Mouse (Mus musculus) ES-E14 (cell line): ENCODE data around the gene Map3k12. TPM values are rescaled to one million over a fixed set of nuclear protein-coding genes. Genes with fewer than 3 reads are reported as not detected.
A peak's percentile ranks its signal among the peaks of the same experiment; 100 is the strongest.

ENCODE experiments used
- DNase-seq: peaks from one replicate; pipeline ENCODE4 v3.0.0-alpha.2; 2013; ENCODE audit warnings: low read depth, low spot score
- H3K27ac ChIP-seq: 2 replicates; pipeline ENCODE4 v1.5.1; 2012; ENCODE audit warnings: low read depth, mild to moderate bottlenecking, low read length, moderate library complexity, mixed read lengths; ENCODE audit not compliant: poor library complexity, insufficient read depth, severe bottlenecking
- H3K36me3 ChIP-seq: 2 replicates; pipeline ENCODE4 v1.6.1; 2012; ENCODE audit warnings: mild to moderate bottlenecking, low read length, moderate library complexity, mixed read lengths; ENCODE audit not compliant: control insufficient read depth, poor library complexity, insufficient read depth, severe bottlenecking
- H3K4me1 ChIP-seq, 2 experiments: fragments of 150-350 bp in 1 of 2; sonication (generic) in 1 of 2; 2 replicates each; pipeline ENCODE4 v1.6.1; 2012; ENCODE audit warnings: low read length in 2 of 2, mild to moderate bottlenecking in 1 of 2, mixed read lengths in 1 of 2; ENCODE audit not compliant: control insufficient read depth in 2 of 2, insufficient read depth in 2 of 2, poor library complexity in 1 of 2
- H3K4me3 ChIP-seq, 2 experiments: fragments of 150-350 bp in 1 of 2; sonication (generic) in 1 of 2; 2 replicates each; pipeline ENCODE4 v1.5.1; 2012; ENCODE audit warnings: low read length in 2 of 2, low read depth in 1 of 2, mild to moderate bottlenecking in 1 of 2, mixed read lengths in 1 of 2; ENCODE audit not compliant: insufficient read depth in 1 of 2, poor library complexity in 1 of 2, severe bottlenecking in 1 of 2
- H3K9ac ChIP-seq: 2 replicates; pipeline ENCODE4 v1.6.1; 2012; ENCODE audit warnings: low read depth, mild to moderate bottlenecking, low read length, mixed read lengths; ENCODE audit not compliant: poor library complexity, insufficient read depth, severe bottlenecking
- H3K9me3 ChIP-seq: fragments of 150-350 bp; sonication (generic); 2 replicates; pipeline ENCODE4 v1.6.1; 2012; ENCODE audit warnings: low read depth, mild to moderate bottlenecking, low read length; ENCODE audit not compliant: control insufficient read depth, insufficient read depth
- CHD2 ChIP-seq: IDR thresholded peaks from 2 replicates; pipeline ENCODE4 v1.6.1; 2014; ENCODE audit warnings: mild to moderate bottlenecking, low read depth, low read length, inconsistent platforms
- HCFC1 ChIP-seq: IDR thresholded peaks from 2 replicates; pipeline ENCODE4 v1.6.1; 2012; ENCODE audit warnings: low read length, inconsistent platforms, borderline replicate concordance; ENCODE audit not compliant: insufficient read depth
- MAFK ChIP-seq: IDR thresholded peaks from 2 replicates; pipeline ENCODE4 v1.6.1; 2014; ENCODE audit warnings: mild to moderate bottlenecking, low read depth, low read length, inconsistent platforms; ENCODE audit not compliant: insufficient read depth
- ZC3H11A ChIP-seq: IDR thresholded peaks from 2 replicates; pipeline ENCODE4 v1.6.1; 2012; ENCODE audit warnings: low read depth, mild to moderate bottlenecking, inconsistent platforms, low read length, borderline replicate concordance
- ZNF384 ChIP-seq: IDR thresholded peaks from 2 replicates; pipeline ENCODE4 v1.6.1; 2012; ENCODE audit warnings: low read depth, low read length, inconsistent platforms
- in situ Hi-C, 2 experiments: fragments of 600-800 bp; cut with MboI; formaldehyde crosslinking; loops; one replicate each; pipeline ENCODE4 v1.15.1; 2025; ENCODE audit warnings: low sequenced_read_pairs in 2 of 2, inconsistent platforms in 1 of 2; ENCODE audit not compliant: unreplicated experiment in 2 of 2
- total RNA-seq: library from RNA; depleted of rRNA; stranded (reverse); fragments of 300-350 nt; gene quantifications from 2 replicates; pipeline ENCODE4 v1.2.3, GENCODE M21; 2012

Map3k12 gene
- total RNA-seq, 1 experiment, result 18.1 TPM

GRCm38 (mm10) chr15:102460409-102460808, 56.5 kb downstream of the Map3k12 start:
- peaks cover 0 to 18% of the 10 kb centered on the region in 2 experiments; a peak in 2 of 4 replicates for H3K4me1 ChIP-seq
- peak overlapping the region; percentile 61 for H3K27ac ChIP-seq
- peak overlapping the region; percentile 73 to 84 for H3K4me3 ChIP-seq
- TF ChIP-seq ZC3H11A (no peak), ZNF384 (no peak), HCFC1 (no peak), CHD2 (no peak), MAFK (no peak)
- in situ Hi-C loops, result no loop called here
- H3K9ac ChIP-seq, result peak overlapping the region; percentile 62; the same call in 1 of the 2 replicates
- DNase-seq, result no peak
- H3K9me3 ChIP-seq, result no peaks in the 10 kb centered on the region
- peaks cover 5% of the 10 kb centered on the region for H3K36me3 ChIP-seq

DNA sequence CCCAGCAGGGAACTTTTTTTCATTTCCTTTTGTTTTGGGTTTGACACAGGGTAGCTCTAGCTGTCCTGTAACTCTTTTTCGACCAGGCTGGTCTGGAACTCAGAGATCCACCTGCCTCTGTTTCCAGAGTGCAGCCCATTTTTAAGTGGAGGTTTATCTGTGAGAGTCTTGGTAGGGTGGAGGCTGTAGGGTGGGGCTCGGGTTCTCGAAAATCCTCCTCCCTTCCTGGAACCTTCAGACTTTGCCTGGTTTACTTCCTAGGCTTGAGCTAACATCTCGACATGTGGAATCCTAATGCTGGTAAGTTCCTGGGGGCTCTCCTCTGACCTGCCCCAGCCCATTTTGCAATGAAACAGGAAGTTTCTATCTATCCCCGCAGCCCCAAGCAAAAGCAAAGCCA, 57.0 kb downstream of the Map3k12 start:
- no peak for DNase-seq
- in situ Hi-C loops, result no loop called here
- no peak for TF ChIP-seq ZNF384
- no peak for TF ChIP-seq MAFK
- no peak for TF ChIP-seq ZC3H11A
- TF ChIP-seq HCFC1, result no peak
- no peak for TF ChIP-seq CHD2
- Histone ChIP-seq H3K9ac (peak overlapping the region; percentile 62; the same call in 1 of the 2 replicates), H3K4me3 (peak overlapping the region; percentile 73 to 84), H3K4me1 (peaks cover 0 to 18% of the 10 kb centered on the region in 2 experiments; a peak in 2 of 4 replicates), H3K27ac (peak overlapping the region; percentile 61; the same call in 1 of the 2 replicates), H3K9me3 (no peaks in the 10 kb centered on the region), H3K36me3 (peaks cover 5% of the 10 kb centered on the region)

DNA sequence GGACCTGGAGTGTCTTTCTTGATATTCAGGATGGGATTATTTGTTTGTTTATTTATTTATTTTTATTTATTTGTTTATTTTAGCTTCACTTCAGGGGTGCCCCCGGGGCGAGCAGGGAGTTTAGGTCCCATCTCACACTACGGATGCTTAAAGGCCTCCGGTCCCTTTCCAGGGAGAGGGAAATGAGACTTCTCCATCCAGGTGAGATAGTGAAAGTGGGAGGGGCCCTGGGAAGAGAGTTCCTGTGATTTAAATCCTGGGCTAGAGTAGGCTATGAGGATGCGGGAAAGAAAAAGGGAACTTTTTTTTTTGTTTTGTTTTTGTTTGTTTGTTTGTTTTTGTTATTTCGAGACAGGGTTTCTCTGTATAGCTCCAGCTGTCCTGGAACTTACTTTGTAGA, 57.5 kb downstream of the Map3k12 start:
- H3K36me3 ChIP-seq, result peaks cover 5% of the 10 kb centered on the region
- no peak for TF ChIP-seq ZC3H11A
- TF ChIP-seq ZNF384, result no peak
- no peak for TF ChIP-seq CHD2
- no peak for TF ChIP-seq HCFC1
- no peak for DNase-seq
- H3K4me1 ChIP-seq, result peaks cover 0 to 18% of the 10 kb centered on the region in 2 experiments; a peak in 2 of 4 replicates
- peak overlapping the region; percentile 61; the same call in 1 of the 2 replicates for H3K27ac ChIP-seq
- no peaks in the 10 kb centered on the region for H3K9me3 ChIP-seq
- peak overlapping the region; percentile 73 to 84 for H3K4me3 ChIP-seq
- in situ Hi-C loops, result no loop called here
- H3K9ac ChIP-seq, result peak overlapping the region; percentile 67; the same call in 1 of the 2 replicates

DNA sequence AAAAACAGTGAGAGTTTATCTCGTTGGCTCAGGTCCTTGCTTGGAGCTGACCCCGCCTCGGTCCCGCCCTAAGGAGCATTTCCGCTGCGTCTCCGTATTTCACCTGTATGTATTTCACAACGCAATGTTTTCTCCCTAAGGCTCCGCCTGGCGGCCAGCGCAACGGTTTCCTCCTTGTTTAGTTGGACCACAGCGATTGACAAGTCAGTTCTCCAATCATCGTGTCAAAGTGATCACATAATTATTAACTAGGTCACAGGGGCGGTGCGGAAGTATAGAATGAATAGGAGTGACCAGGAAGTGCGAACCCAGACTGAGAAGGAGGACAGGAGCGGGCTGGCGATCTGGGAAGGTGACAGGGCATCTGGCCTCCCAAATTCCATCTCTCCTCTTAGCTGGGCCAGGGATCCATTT, 58.0 kb downstream of the Map3k12 start, which contains the start of gene Prr13:
Prr13 (plus strand) TSS at position 125 of the 414 bp plus-strand sequence.
- DNase-seq, result peak; percentile 89
- H3K9me3 ChIP-seq, result no peaks in the 10 kb centered on the region
- in situ Hi-C loops, result no loop called here
- peaks cover 5% of the 10 kb centered on the region for H3K36me3 ChIP-seq
- peak within 1 kb of the TSS; percentile 61; the same call in 1 of the 2 replicates for H3K27ac ChIP-seq
- H3K4me3 ChIP-seq, result peak within 1 kb of the TSS; percentile 73 to 84
- TF ChIP-seq CHD2 (0 out of 2 replicates have a peak, but pooled peaks have one; percentile 48), MAFK (no peak)
- H3K4me1 ChIP-seq, result peaks cover 0 to 18% of the 10 kb centered on the region in 2 experiments; a peak in 2 of 4 replicates
- peak within 1 kb of the TSS; percentile 67 for H3K9ac ChIP-seq
